Mouse (Mus musculus) cerebellum, adult 9-10 months (tissue): ENCODE measurements around the gene Snap47.

ENCODE experiments used
- DNase-seq: peaks from one replicate; pipeline ENCODE4 v3.0.0; 2022

Snap47 gene

DNA sequence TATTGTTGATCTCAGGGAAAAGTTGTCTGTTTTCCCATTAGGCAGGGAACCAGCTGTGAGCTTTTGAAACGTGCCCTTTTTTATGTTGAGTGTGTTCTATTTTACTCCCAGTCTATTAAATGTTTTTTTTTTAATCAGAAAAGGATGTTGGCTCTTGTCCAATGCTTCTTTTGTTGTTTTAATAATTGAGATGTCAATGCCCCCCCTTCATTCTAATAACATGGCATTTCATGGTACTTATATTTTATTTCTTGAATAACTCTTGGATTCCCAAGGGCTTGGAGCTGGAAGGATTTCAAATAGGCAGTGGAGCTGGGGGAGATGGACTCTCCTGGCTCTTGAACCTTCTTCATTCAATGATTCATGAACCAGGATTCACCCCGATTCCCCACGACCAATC lies 85.0 kb downstream of the Snap47 start:
- no peak for DNase-seq

DNA sequence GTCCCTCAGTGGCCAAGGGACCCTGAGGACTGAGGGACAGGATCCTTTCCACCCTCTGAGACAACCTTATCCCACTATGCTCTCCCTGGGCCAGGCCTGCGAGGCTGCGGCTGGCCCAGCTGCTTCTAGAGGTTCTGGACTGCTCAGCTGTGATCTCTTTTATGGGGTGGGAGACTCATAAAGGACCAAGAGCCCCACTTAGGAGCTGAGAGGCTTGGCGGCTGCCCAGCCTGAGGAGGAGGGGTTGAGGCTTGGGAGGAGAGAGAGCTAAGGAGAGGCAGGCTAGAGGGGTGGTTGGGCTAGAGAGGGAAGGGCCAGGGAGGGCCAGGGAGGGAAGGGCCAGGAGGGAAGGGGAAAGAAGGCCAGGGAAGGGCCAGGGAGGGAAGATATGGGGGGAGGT lies 86.6 kb downstream of the Snap47 start:
- no peak for DNase-seq

GRCm38 (mm10) chr11:59364007-59364406 lies 87.0 kb downstream of the Snap47 start:
- DNase-seq: no peak

- DNase-seq: no peak
Observed at GRCm38 (mm10) chr11:59361291-59361690, 89.7 kb downstream of the Snap47 start.
